Mouse (Mus musculus) lung, adult 2 months (tissue): ENCODE results near the gene Zfp13. TPM values are rescaled to one million over a fixed set of nuclear protein-coding genes. Genes with fewer than 3 reads are reported as not detected.
A peak's percentile ranks its signal among the peaks of the same experiment; 100 is the strongest.

Experiments used
- DNase-seq: peaks from one replicate; pipeline ENCODE4 v3.0.0; 2022
- H3K4me1 ChIP-seq: fragments of 200-500 bp; 2 replicates; pipeline ENCODE4 v1.6.1; 2011; ENCODE audit warnings: low read length; ENCODE audit not compliant: control insufficient read depth, insufficient read depth
- H3K4me3 ChIP-seq: fragments of 200-500 bp; replicated peaks from 2 replicates; pipeline ENCODE3; 2011; ENCODE audit warnings: low read depth, mild to moderate bottlenecking, control low read depth, low read length; ENCODE audit errors: extremely low read depth
- CTCF ChIP-seq: fragments of 200-500 bp; IDR thresholded peaks from 2 replicates; pipeline ENCODE4 v1.5.1; 2011; ENCODE audit warnings: mild to moderate bottlenecking, low read length, control low read depth; ENCODE audit not compliant: insufficient read depth
- POLR2A ChIP-seq: fragments of 200-500 bp; IDR thresholded peaks from 2 replicates; pipeline ENCODE4 v1.6.1; 2011; ENCODE audit warnings: low read depth, mild to moderate bottlenecking, control low read depth, low read length, borderline replicate concordance; ENCODE audit errors: extremely low read depth
- WGBS: fragments of 180-500 bp; shearing (Covaris S2); methylation state at CpG from one replicate; pipeline ENCODE4 v1.1.7; 2018; 5-methylcytosine and 5-hydroxymethylcytosine counted together
- polyA plus RNA-seq: library from polyadenylated mRNA; depleted of rRNA; stranded (reverse); fragments of >200 nt; gene quantifications from 2 replicates; pipeline ENCODE4 v1.2.3, GENCODE M21; 2012

Gene Zfp13
- polyA plus RNA-seq, 1 experiment = 14.9 TPM

DNA sequence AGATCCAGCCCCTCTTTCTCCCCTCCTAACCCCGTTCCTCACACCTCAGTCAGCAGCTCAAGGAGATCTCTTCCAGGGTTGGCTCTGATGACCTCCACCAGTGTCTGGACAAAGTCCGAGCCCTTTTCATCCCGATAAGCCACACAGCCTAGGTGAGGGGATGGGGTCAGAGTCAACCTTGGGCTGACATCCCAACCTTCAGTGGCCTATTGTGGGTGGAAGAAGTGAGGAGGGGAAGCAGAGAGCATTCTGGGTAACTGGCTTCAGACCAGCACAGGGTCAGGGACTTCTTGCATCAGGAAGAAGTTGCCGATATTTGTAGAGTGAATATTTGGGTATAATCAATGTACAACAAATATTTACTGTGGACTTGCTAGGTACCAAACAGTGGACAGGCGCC, 47.3 kb downstream of the Zfp13 start:
- no peak for TF ChIP-seq POLR2A
- no peak for TF ChIP-seq CTCF
- Histone ChIP-seq H3K4me1 (peaks cover 3% of the 10 kb centered on the region), H3K4me3 (no peak overlapping the region)
- DNase-seq = no peak
- 63% methylated on average over 5 of the region's 5 CpGs for WGBS

DNA sequence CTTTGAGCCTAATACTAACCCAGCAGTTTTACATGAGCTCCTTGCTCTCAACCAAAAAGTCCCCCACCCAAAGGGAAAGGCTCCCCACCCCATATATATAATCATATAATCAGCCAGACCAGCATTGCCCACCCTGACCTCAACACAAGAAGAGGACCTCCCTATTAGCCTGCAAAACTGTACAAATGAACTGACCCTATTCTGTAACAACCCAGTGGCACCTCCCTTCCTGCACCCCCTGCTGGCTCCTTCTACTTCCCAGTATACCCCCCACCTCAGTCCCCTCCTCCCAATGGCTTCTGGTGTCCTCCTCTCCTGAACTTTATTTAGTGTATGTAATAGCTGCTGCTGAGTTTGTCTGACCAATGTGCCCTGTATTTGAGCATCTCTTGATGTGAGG, 47.9 kb downstream of the Zfp13 start:
- no peak for DNase-seq
- TF ChIP-seq POLR2A (no peak), CTCF (no peak)
- Histone ChIP-seq H3K4me3 (no peak overlapping the region), H3K4me1 (peaks cover 3% of the 10 kb centered on the region)

DNA sequence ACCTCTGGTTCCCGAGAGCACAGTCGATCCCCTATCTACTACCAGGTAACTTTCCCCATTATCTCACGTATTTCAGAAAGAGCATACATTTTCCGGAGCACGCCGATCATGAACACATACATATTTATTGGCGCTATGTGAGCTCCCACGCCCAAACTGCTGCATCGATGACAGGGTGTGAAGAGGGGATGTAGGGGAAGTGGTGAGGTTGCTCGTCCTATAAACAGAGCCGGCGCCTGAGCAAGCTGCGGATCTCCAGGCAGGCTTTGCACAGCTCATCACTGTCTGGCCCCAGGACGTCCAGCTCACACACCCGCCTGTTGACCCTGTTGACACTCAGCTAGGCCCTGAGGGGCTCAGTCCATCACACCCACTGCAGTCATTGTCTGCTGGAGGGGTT, 48.4 kb downstream of the Zfp13 start:
- Histone ChIP-seq H3K4me3 (peak overlapping the region; percentile 62), H3K4me1 (peaks cover 3% of the 10 kb centered on the region)
- no peak for DNase-seq
- WGBS = 2% methylated on average over 15 of the region's 15 CpGs
- TF ChIP-seq POLR2A (no peak), CTCF (no peak)

DNA sequence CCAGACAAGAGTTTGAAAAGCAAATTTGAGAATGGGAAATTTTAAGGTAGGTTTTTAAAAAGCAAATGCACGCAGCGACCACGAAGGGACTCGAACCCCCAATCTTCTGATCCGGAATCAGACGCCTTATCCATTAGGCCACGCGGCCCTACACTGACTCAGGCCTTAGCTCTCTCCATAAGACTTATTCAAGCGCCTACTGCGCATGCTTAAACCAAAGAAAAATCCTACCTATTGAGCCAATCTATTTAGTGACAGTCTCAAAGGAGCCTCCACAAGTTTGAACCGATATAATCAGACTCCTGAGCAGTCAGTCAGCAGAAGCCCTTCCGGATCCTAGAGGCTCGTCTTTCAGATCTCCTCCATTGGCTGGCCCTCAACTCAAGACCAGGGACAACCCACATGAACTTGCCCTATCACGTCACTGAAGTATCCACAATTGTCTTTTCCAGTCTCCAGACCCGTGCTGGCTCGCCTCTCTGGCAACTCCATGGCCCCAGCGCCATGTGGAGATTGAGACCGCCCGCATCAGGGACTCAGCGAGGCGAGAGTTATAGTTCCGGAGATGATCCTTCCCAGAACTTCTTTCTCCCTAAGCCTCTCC, 49.0 kb downstream of the Zfp13 start:
- Histone ChIP-seq H3K4me1 (peaks cover 3% of the 10 kb centered on the region), H3K4me3 (peak overlapping the region; percentile 62)
- under 1% methylated on average over 22 of the region's 22 CpGs for WGBS
- TF ChIP-seq CTCF = no peak
- TF ChIP-seq POLR2A = 0 out of 2 replicates have a peak, but pooled peaks have one; percentile 29
- peak; percentile 97 for DNase-seq

DNA sequence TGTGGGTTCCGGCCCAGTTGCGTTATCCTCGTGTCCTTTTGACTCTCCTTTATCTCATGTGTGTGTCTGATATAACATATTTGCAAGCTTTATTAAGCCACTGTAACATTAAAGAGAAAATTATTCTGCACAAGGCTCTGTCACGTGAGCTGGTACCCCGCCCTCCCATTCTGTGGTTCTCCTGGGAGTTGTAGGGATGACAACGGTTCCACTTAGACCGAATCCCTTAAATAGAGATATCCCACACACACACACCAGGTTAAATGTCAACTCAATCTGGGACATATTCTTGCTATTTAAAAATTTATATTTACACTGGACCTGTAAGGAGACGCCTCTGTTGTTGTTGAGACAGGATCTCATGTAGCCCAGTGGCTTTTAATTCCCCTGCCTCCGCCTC, 49.8 kb downstream of the Zfp13 start:
- no peak for DNase-seq
- H3K4me3 ChIP-seq = peak overlapping the region; percentile 43
- H3K4me1 ChIP-seq = peaks cover 3% of the 10 kb centered on the region
- no peak for TF ChIP-seq POLR2A
- TF ChIP-seq CTCF = no peak
- WGBS = 14% methylated on average over 9 of the region's 9 CpGs

DNA sequence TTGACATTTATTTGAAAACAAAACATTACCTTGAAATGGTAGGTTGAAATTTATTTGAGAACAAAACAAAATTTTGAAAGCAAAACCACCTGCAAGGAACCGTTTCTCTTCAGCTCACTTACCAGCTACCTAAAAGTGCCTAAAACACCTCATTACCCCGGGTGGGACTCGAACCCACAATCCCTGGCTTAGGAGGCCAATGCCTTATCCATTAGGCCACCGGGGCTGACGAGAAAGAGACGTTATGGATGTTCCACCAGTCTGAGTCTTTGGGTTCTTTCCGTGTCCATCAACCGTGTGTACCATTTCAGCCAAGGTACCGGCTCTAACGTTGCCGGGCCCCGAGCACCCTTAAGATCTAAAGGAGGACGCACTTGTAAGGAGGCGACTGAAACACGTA, 50.7 kb downstream of the Zfp13 start:
- peak; percentile 81 for DNase-seq
- Histone ChIP-seq H3K4me1 (peaks cover 6% of the 10 kb centered on the region), H3K4me3 (peak overlapping the region; percentile 65)
- TF ChIP-seq CTCF (no peak), POLR2A (no peak)
- under 1% methylated on average over 15 of the region's 15 CpGs for WGBS

DNA sequence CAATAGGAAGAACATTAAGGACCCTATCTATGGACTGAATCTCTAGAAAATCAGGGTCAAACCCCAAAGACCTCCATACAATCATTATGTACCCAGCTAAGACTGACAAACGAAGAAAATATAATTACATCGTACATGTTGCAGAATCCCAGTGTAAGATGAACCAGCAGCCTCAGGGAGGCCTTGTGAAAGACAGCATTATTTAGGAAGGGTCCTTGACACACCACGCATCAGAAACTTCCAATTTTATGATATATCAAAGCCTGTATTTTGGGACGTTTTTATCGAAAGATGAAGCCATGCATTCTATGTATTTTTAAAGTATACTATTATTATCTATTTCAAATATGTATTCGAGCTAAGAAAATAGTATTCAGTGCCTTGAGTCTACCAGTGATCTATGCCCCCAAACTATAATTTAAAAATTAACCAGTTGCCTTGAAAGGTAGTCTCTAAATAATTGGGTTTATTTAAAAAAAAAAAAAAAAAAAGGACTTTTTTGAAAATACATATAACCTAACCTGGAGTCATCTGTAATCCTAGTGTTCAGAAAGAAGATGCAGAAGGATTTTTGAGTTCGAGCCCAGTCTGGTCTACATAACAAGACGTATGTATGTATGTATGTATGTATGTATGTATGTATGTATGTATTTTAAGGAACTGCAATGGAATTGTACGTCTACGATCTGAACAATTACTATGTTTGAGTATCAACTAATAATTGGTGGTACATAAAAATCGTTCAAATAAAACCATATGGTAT, 51.4 kb downstream of the Zfp13 start:
- DNase-seq = no peak
- WGBS = 56% methylated on average over 11 of the region's 11 CpGs
- TF ChIP-seq POLR2A (no peak), CTCF (no peak)
- H3K4me3 ChIP-seq = no peak overlapping the region
- H3K4me1 ChIP-seq = peaks cover 8% of the 10 kb centered on the region

DNA sequence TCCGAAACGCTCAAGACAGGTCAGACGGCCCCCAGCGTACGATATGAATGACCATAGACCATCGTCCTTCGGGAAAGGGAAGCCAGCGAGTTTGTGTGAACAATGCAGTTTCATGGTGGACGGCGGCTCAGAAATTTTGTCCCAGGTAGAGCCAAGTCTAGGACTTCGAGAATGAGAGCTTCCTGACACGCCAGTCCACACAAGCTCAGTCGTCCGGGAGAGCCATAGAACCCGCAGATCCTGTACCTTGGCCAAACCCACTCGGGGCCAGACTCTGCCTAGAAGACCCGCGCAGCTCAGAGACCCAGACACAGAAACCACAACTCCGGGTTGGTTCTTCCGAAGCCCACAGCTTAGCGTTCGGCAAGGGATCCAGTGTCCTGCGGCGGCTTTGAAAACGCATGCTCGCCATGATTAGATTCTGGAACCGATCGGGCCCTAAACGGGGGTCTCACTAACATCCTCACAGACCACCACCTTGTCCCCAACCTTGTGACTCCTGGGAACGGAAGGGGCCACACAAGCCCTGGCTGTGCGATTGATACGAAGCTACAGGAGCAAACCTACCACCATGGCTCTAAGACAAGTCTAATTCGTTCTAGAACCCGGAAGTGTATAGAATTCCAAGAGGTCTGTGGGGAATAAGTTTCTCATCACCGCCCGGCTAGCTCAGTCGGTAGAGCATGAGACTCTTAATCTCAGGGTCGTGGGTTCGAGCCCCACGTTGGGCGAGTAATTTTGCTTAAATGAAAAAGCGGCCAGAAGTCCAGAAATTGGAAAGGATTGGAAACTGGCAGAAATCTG, 52.4 kb downstream of the Zfp13 start:
- TF ChIP-seq CTCF (no peak), POLR2A (0 out of 2 replicates have a peak, but pooled peaks have one; percentile 14)
- under 1% methylated on average over 42 of the region's 42 CpGs for WGBS
- peaks cover 8% of the 10 kb centered on the region for H3K4me1 ChIP-seq
- H3K4me3 ChIP-seq = peak overlapping the region; percentile 99
- peak; percentile 90 for DNase-seq

DNA sequence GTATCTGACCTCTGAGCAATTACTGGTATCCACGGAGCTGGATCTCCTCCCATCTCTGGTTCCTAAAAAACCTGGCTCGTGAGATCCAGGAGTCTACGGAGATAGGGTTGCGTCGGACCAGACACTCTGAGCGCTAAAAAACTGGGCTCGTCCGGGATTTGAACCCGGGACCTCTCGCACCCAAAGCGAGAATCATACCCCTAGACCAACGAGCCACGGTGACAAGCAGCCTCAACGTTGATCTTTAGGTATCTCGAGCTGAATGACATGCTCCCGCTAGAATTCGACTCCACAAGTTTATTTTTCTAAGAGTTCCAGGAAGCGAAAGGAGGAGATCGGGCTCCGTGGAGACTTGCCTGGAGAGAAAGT, 53.0 kb downstream of the Zfp13 start:
- Histone ChIP-seq H3K4me1 (peaks cover 8% of the 10 kb centered on the region), H3K4me3 (peak overlapping the region; percentile 99)
- under 1% methylated on average over 20 of the region's 20 CpGs for WGBS
- no peak for TF ChIP-seq CTCF
- no peak for TF ChIP-seq POLR2A
- peak; percentile 80 for DNase-seq

DNA sequence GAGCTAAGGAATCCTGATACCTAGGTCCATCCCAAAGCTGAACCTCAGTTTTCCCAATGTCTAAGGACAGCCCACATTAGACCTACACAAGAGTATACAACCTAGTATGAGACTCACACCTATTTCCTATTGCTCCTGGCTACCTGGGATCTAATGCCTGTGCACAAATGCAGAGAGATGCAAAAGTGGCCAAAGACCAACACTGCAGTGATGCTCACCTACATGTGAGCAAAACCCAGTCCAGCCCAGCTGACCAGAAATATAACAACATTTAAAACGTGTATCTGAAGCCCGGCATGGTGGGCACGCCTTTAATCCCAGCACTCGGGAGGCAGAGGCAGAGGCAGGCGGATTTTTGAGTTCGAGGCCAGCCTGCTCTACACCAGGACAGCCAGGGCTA, 53.4 kb downstream of the Zfp13 start:
- TF ChIP-seq CTCF (no peak), POLR2A (no peak)
- 0 out of 2 replicates have a peak, but pooled peaks cover 4% of the 10 kb centered on the region for H3K4me1 ChIP-seq
- 39% methylated on average over 6 of the region's 6 CpGs for WGBS

More for the DNA sequence above, 53.4 kb downstream of the Zfp13 start:
- DNase-seq = no peak
- H3K4me3 ChIP-seq = no peak overlapping the region
